Mouse (Mus musculus) monocyte, adult 5-6 weeks (primary cell): ENCODE data around the gene Fut2. TPM values are rescaled to one million over a fixed set of nuclear protein-coding genes. Genes with fewer than 3 reads are reported as not detected.
A peak's percentile ranks its signal among the peaks of the same experiment; 100 is the strongest.

ENCODE experiments used
- ATAC-seq: fragments of 153-309, 156-312 bp; replicated peaks from 2 replicates; pipeline ENCODE4 v1.8.0; 2017; ENCODE audit warnings: mild to moderate bottlenecking; ENCODE audit not compliant: low TSS enrichment, insufficient number of reproducible peaks, severe bottlenecking, poor library complexity, low FRiP score
- total RNA-seq: library from RNA; stranded (forward); fragments of 200-1000, 200-491, 200-594 nt; gene quantifications from 3 replicates; pipeline ENCODE4 v1.2.3, GENCODE M21; 2017

Fut2 gene
- total RNA-seq, 1 experiment from 2014 or later = not detected

- peak; percentile 74 for ATAC-seq
Measured at GRCm38 (mm10) chr7:45643441-45644178, 22.6 kb downstream of the Fut2 start.

DNA sequence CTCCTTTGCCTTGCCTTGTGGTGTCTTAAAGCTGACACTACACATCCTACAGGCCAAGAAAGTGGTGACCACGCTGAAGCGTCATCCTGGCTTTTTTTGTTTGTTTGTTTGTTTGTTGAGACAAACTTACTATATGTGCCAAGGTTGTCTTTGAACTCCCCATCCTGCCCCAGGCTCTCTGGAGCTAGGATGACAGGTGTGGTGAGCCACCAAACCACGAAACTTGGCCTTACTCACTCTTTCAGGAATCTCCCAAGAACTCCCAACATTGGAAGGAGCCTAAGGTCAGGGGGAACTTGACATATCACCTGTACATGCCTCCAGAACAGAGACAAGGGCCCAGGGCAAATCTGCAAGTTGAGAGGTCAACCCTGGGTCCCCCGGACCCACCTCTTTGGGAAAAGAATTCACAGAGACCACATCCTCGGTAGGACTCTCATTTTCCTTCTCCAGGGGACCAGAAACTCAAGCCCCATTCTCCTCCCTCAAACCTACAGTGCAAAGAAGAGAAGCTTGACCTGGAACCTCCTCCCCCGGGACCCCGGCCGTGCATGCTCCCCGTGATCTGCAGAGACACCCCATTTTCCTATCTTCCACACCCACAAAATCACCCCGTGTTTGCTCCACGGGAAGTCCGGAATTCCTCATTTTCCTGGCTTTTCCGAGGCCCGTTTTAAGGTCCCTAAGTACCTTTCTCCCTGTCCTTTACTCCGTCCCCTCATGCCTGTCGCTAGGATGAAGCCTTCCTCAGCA lies 23.5 kb downstream of the Fut2 start:
- ATAC-seq = no peak

GRCm38 (mm10) chr7:45642083-45642482 lies 24.1 kb downstream of the Fut2 start:
- no peak for ATAC-seq

- ATAC-seq = no peak
Measured at GRCm38 (mm10) chr7:45641391-45642040, 24.7 kb downstream of the Fut2 start.

GRCm38 (mm10) chr7:45640191-45640957 lies 25.8 kb downstream of the Fut2 start:
- ATAC-seq = no peak

- no peak for ATAC-seq
Measured at GRCm38 (mm10) chr7:45639561-45640027, 26.6 kb downstream of the Fut2 start, which contains the start of gene Mamstr. Gene Mamstr, plus strand, starts transcription at chr7:45639977.

DNA sequence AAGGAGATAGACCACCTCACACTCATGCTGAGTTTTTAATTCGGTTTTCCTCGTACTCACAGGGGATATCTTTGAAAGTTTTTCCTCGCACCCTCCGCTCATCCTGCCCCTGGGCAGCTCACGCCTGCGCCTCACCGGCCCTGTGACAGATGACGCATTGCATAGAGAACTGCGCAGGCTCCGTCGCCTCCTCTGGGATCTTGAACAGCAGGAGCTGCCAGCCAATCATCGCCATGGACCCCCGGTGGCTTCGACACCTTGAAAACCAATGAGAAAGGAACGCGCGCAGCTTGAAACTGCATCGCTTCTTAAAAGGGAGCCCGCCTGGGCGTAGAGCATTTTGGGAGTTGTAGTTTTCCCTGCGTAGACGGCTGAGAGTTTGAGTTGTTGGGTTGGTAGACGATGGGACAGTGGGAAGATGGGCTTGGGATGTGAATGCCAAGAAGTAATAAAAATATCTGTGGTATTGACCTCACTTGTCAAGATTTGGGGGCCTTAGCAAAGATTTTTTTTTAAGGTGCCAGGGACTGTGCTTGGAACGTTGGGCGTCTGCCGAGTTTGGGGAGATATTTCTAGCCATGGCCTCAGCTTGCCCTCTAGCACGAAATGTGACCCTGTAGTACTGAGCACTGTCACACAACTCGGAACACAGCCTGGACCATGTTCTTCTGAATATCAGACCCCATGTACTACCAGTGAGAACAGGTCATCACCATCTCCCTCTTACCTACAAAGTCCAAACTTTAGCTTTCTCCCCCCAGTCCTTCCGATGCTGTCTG lies 27.4 kb downstream of the Fut2 start:
- no peak for ATAC-seq

- no peak for ATAC-seq
Measured at GRCm38 (mm10) chr7:45637710-45638109, 28.5 kb downstream of the Fut2 start.

DNA sequence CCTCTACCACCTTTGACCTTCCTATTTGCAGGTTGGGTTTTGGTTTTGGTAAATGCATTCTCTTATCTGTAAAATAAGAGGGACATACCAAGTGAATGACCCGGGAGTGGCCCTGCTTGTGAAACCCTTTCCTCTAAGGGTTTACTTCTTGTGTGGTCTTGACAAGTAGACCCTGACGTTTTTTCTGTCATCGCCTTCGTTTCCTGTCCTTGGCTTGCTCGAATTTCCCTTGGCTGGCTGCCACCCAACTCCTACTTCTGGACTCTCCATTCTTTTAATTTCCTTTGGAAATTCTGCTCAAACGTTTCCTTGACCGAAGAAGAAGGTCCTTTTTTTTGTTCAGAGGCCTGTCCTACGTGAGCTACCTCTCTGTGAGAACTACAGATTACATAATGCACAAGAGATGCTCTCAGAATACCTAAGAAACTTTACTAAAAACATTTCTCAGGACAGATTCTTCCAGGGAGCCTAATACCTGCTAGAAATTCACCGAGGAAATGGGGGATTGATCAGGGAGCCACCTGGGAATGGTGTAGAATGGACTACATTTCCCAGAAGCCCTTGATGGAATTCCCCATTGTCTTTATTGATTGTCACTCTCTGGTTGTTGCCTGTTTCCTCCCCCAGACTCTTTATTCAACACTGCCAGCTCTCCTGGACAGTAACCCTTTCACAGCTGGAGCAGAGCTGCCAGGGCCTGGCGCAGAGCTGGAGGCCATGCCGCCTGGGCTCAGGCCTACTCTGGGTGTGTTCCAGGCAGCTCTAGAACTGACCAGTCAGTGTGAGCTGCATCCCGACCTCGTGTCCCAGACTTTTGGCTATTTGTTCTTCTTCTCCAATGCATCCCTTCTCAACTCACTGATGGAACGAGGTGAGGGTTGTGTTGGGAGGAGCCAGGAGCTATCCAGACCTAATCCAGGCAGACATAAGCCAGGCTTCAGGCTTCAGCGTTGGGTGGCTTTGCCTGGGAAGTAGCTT lies 30.2 kb downstream of the Fut2 start:
- ATAC-seq = no peak

GRCm38 (mm10) chr7:45634946-45635681 lies 31.1 kb downstream of the Fut2 start:
- peak; percentile 88 for ATAC-seq

DNA sequence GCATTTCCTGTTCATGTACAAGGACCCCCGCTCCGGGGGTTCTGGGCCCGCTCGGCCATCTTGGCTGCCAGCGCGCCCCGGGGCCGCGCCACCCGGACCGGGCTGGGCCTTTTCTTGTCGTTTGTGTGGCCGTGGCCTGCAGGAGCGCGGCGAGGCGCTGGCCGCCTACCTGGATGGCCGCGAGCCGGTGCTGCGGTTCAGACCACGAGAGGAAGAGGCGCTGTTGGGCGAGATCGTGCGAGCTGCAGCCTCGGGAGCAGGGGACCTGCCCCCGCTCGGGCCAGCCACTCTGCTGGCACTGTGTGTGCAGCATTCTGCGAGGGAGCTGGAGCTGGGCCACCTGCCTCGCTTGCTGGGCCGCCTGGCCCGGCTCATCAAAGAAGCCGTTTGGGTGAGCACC lies 33.7 kb downstream of the Fut2 start:
- ATAC-seq = no peak

- no peak for ATAC-seq
Measured at GRCm38 (mm10) chr7:45630064-45630907, 35.9 kb downstream of the Fut2 start.

GRCm38 (mm10) chr7:45628364-45629294 lies 37.6 kb downstream of the Fut2 start:
- peak; percentile 63 for ATAC-seq

DNA sequence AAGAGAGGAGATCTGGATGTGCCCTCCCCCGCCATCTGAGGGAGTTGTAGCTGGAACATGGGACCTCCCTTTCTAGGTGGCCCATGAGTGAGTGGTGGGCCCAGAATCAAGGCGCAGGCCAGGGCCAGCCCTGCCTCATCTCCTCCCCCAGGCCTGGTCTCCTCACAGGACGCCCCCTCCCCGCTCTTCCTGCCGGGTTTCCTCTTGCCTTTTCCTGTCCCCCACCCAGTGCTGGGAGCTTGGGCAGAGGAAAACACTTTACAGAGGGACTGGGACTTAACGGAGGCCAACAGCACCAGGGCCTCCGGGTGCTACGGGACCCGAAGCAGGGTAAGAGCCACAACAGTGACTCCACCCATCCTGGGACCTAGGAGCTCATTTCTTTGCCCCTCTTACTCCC lies 38.9 kb downstream of the Fut2 start, which contains the start of gene Rasip1:
TSS of gene Rasip1 (plus strand) at position 228 of the 400 bp plus-strand sequence.
- no peak for ATAC-seq
